Mouse (Mus musculus): Measurements from ENCODE around the gene Spout1.
A peak's percentile ranks its signal among the peaks of the same experiment; 100 is the strongest.

The Spout1 gene

GRCm38 (mm10) chr2:30124472-30125274 lies 53.6 kb downstream of the Spout1 start, which contains the start of gene Zer1:
Gene Zer1 (minus strand): TSS chr2:30124585.
- DNase-seq: peak; percentile 94

GRCm38 (mm10) chr2:30123729-30124471 lies 54.4 kb downstream of the Spout1 start:
- DNase-seq: no peak
